Mouse (Mus musculus): ENCODE results near the gene Ptgir. TPM values are rescaled to one million over a fixed set of nuclear protein-coding genes. Genes with fewer than 3 reads are reported as not detected.

Ptgir gene
- polyA plus RNA-seq, 1 experiment, result 5.7 TPM

GRCm38 (mm10) chr7:16931968-16932627 lies 25.8 kb downstream of the Ptgir start:
- Histone ChIP-seq H3K27me3 (ENCODE audit: control insufficient read depth, insufficient read depth, insufficient read length) (no peaks in the 10 kb centered on the region), H3ac (ENCODE audit: control insufficient read depth, insufficient read length, low read depth) (no peak overlapping the region), H3K4me3 (ENCODE audit: insufficient read depth, poor library complexity, severe bottlenecking) (no peak overlapping the region), H3K36me3 (ENCODE audit: control insufficient read depth, insufficient read depth) (no peaks in the 10 kb centered on the region), H3K79me2 (ENCODE audit: control insufficient read depth, insufficient read depth) (no peaks in the 10 kb centered on the region), H3K79me3 (ENCODE audit: low read depth) (no peaks in the 10 kb centered on the region)
- peak; percentile 12 for TF ChIP-seq CTCF (IDR thresholded peaks at IDR 0.05; ENCODE audit: control insufficient read depth, insufficient read depth, insufficient read length)
- no peak for TF ChIP-seq FOSL1 (IDR thresholded peaks at IDR 0.05; ENCODE audit: insufficient read depth, low read length, poor library complexity, severe bottlenecking)

DNA sequence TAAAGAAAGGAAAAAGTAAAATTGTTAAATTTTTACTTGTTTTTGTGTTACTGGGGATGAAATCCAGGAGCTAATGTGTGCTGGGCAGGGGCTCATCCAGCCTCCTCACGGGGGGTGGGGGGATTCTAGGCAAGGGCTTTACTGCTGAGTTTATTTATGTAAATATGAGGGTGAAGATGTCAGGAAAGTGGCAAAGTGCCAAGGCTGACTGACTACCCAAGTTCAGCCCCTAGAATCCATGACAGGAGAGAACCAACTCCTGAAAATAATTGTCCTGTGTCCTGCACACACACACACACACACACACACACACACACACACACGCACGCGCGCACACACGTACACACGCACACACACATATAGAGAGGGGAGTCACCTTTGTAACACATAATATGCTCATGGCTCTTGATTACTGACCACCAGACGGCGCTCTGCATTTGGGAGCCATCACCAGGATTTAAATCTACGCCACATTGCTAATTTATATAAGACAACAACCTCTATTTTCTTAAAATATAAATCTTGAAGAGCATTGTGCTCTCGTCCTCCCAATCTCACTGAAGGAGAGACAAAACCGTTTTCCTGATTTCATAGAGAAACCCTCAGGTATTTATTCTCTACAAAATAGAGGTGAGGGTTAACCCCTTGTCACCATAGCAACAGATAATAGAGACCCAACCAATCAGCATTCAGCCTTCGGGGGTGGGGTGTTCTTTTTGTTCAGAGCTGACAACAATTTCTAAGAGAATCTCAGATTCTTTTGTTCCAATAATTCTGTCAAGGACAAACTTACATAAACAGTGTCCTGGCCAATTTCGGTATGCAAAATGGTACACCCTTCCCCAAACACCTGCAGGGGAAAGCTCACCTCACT lies 26.7 kb downstream of the Ptgir start:
- H3K79me3 ChIP-seq (ENCODE audit: low read depth), result no peaks in the 10 kb centered on the region
- TF ChIP-seq MYOG (IDR thresholded peaks at IDR 0.05; ENCODE audit: control insufficient read depth, extremely low read depth, insufficient read length) (no peak), MAX (IDR thresholded peaks at IDR 0.05) (no peak), CTCF (IDR thresholded peaks at IDR 0.05; ENCODE audit: control insufficient read depth, insufficient read depth, insufficient read length) (no peak), MYOD1 (IDR thresholded peaks at IDR 0.05; ENCODE audit: control insufficient read depth, insufficient read length, low read depth) (no peak), FOSL1 (IDR thresholded peaks at IDR 0.05; ENCODE audit: insufficient read depth, low read length, poor library complexity, severe bottlenecking) (no peak)
- H3K36me3 ChIP-seq (ENCODE audit: control insufficient read depth, insufficient read depth), result no peaks in the 10 kb centered on the region
- no peak overlapping the region for H3K4me3 ChIP-seq (ENCODE audit: insufficient read depth, poor library complexity, severe bottlenecking)
- no peaks in the 10 kb centered on the region for H3K79me2 ChIP-seq (ENCODE audit: control insufficient read depth, insufficient read depth)
- no peaks in the 10 kb centered on the region for H3K27me3 ChIP-seq (ENCODE audit: control insufficient read depth, insufficient read depth, insufficient read length)
- no peak overlapping the region for H3ac ChIP-seq (ENCODE audit: control insufficient read depth, insufficient read length, low read depth)

- TF ChIP-seq MAX (IDR thresholded peaks at IDR 0.05) (no peak), FOSL1 (IDR thresholded peaks at IDR 0.05; ENCODE audit: insufficient read depth, low read length, poor library complexity, severe bottlenecking) (no peak), CTCF (IDR thresholded peaks at IDR 0.05; ENCODE audit: control insufficient read depth, insufficient read depth, insufficient read length) (peak; percentile 5)
- H3K27me3 ChIP-seq (ENCODE audit: control insufficient read depth, insufficient read depth, insufficient read length), result no peaks in the 10 kb centered on the region
- H3K79me2 ChIP-seq (ENCODE audit: control insufficient read depth, insufficient read depth), result no peaks in the 10 kb centered on the region
- no peak overlapping the region for H3ac ChIP-seq (ENCODE audit: control insufficient read depth, insufficient read length, low read depth)
- no peak overlapping the region for H3K4me3 ChIP-seq (ENCODE audit: insufficient read depth, poor library complexity, severe bottlenecking)
- no peaks in the 10 kb centered on the region for H3K79me3 ChIP-seq (ENCODE audit: low read depth)
- H3K36me3 ChIP-seq (ENCODE audit: control insufficient read depth, insufficient read depth), result no peaks in the 10 kb centered on the region
Measured at GRCm38 (mm10) chr7:16937312-16937711, 31.0 kb downstream of the Ptgir start.

GRCm38 (mm10) chr7:16938117-16938791 lies 32.0 kb downstream of the Ptgir start:
- Histone ChIP-seq H3K79me3 (ENCODE audit: low read depth) (no peaks in the 10 kb centered on the region), H3K36me3 (ENCODE audit: control insufficient read depth, insufficient read depth) (no peaks in the 10 kb centered on the region), H3ac (ENCODE audit: control insufficient read depth, insufficient read length, low read depth) (no peak overlapping the region), H3K27me3 (ENCODE audit: control insufficient read depth, insufficient read depth, insufficient read length) (no peaks in the 10 kb centered on the region), H3K79me2 (ENCODE audit: control insufficient read depth, insufficient read depth) (no peaks in the 10 kb centered on the region), H3K4me3 (ENCODE audit: insufficient read depth, poor library complexity, severe bottlenecking) (no peak overlapping the region)
- TF ChIP-seq USF1 (IDR thresholded peaks at IDR 0.05; ENCODE audit: low read depth) (no peak), MYOD1 (IDR thresholded peaks at IDR 0.05; ENCODE audit: control insufficient read depth, insufficient read length, low read depth) (no peak), MYOG (IDR thresholded peaks at IDR 0.05; ENCODE audit: control insufficient read depth, extremely low read depth, insufficient read length) (no peak), CEBPB (IDR thresholded peaks at IDR 0.05; ENCODE audit: low read depth) (no peak)

GRCm38 (mm10) chr7:16940292-16940691 lies 34.0 kb downstream of the Ptgir start:
- Histone ChIP-seq H3K4me3 (ENCODE audit: insufficient read depth, poor library complexity, severe bottlenecking) (no peak overlapping the region), H3K79me2 (ENCODE audit: control insufficient read depth, insufficient read depth) (no peaks in the 10 kb centered on the region), H3ac (ENCODE audit: control insufficient read depth, insufficient read length, low read depth) (no peak overlapping the region), H3K36me3 (ENCODE audit: control insufficient read depth, insufficient read depth) (no peaks in the 10 kb centered on the region), H3K27me3 (ENCODE audit: control insufficient read depth, insufficient read depth, insufficient read length) (no peaks in the 10 kb centered on the region), H3K79me3 (ENCODE audit: low read depth) (no peaks in the 10 kb centered on the region)
- TF ChIP-seq CEBPB (IDR thresholded peaks at IDR 0.05; ENCODE audit: low read depth) (no peak), MYOD1 (IDR thresholded peaks at IDR 0.05; ENCODE audit: control insufficient read depth, insufficient read length, low read depth) (no peak), USF1 (IDR thresholded peaks at IDR 0.05; ENCODE audit: low read depth) (no peak), MAX (IDR thresholded peaks at IDR 0.05) (no peak), FOSL1 (IDR thresholded peaks at IDR 0.05; ENCODE audit: insufficient read depth, low read length, poor library complexity, severe bottlenecking) (no peak), MYOG (IDR thresholded peaks at IDR 0.05; ENCODE audit: control insufficient read depth, extremely low read depth, insufficient read length) (no peak), CTCF (IDR thresholded peaks at IDR 0.05; ENCODE audit: control insufficient read depth, insufficient read depth, insufficient read length) (no peak)

Data from C2C12 (cell line).